Mouse (Mus musculus) embryonic facial prominence, embryonic 14.5 days (tissue): ENCODE measurements around the gene Uts2r. TPM values are rescaled to one million over a fixed set of nuclear protein-coding genes. Genes with fewer than 3 reads are reported as not detected.
A peak's percentile ranks its signal among the peaks of the same experiment; 100 is the strongest.

Source experiments
- ATAC-seq: fragments of 200-750 bp; cut with Nextera tagmentation; 2 replicates; pipeline ENCODE4 v1.8.0; 2017; ENCODE audit warnings: low read depth, moderate number of reproducible peaks, moderate TSS enrichment
- DNase-seq: peaks from one replicate; pipeline ENCODE4 v3.0.0-alpha.2; 2015; ENCODE audit warnings: low spot score
- H3K27ac ChIP-seq: fragments of 300-500 bp; sonication (generic); replicated peaks from 2 replicates; pipeline ENCODE4 v1.5.1; 2014; ENCODE audit warnings: low read depth, mild to moderate bottlenecking, low read length, moderate library complexity
- H3K27me3 ChIP-seq: fragments of 300-500 bp; sonication (generic); replicated peaks from 2 replicates; pipeline ENCODE4 v1.6.1; 2014; ENCODE audit warnings: low read length; ENCODE audit not compliant: control insufficient read depth, insufficient read depth
- H3K36me3 ChIP-seq: fragments of 300-500 bp; sonication (generic); 2 replicates; pipeline ENCODE4 v1.6.1; 2014; ENCODE audit warnings: low read length, mixed read lengths; ENCODE audit not compliant: control insufficient read depth, insufficient read depth
- H3K4me1 ChIP-seq: fragments of 300-500 bp; sonication (generic); 2 replicates; pipeline ENCODE4 v1.6.1; 2014; ENCODE audit warnings: antibody characterized with exemption, low read length; ENCODE audit not compliant: control insufficient read depth, insufficient read depth
- H3K4me2 ChIP-seq: fragments of 300-500 bp; sonication (generic); 2 replicates; pipeline ENCODE4 v1.6.1; 2014; ENCODE audit warnings: low read depth, mild to moderate bottlenecking, low read length, moderate library complexity, mixed read lengths
- H3K4me3 ChIP-seq: fragments of 300-500 bp; sonication (generic); 2 replicates; pipeline ENCODE4 v1.5.1; 2014; ENCODE audit warnings: low read depth, mild to moderate bottlenecking, low read length
- H3K9ac ChIP-seq: fragments of 300-500 bp; sonication (generic); 2 replicates; pipeline ENCODE4 v1.6.1; 2014; ENCODE audit warnings: low read depth, mild to moderate bottlenecking, low read length, moderate library complexity, mixed read lengths
- H3K9me3 ChIP-seq: fragments of 300-500 bp; sonication (generic); 2 replicates; pipeline ENCODE4 v1.6.1; 2016; ENCODE audit warnings: low read length; ENCODE audit not compliant: control insufficient read depth
- whole genome bisulfite sequencing: fragments of 180-500 bp; shearing (Covaris S2); extraction: QIAGEN DNeasy Blood & Tissue Kit; methylation state at CpG from one replicate; pipeline ENCODE4 v1.1.7; 2014; 5-methylcytosine and 5-hydroxymethylcytosine counted together
- polyA plus RNA-seq: library from polyadenylated mRNA; unstranded; fragments of >200 nt; fragmentation: Nextera tagmentation; extraction: Ambion mirVana; gene quantifications from 2 replicates; pipeline ENCODE4 v1.2.1, GENCODE M21; 2014

Uts2r gene
- polyA plus RNA-seq, 1 experiment from 2014 or later, result 1.2 TPM

DNA sequence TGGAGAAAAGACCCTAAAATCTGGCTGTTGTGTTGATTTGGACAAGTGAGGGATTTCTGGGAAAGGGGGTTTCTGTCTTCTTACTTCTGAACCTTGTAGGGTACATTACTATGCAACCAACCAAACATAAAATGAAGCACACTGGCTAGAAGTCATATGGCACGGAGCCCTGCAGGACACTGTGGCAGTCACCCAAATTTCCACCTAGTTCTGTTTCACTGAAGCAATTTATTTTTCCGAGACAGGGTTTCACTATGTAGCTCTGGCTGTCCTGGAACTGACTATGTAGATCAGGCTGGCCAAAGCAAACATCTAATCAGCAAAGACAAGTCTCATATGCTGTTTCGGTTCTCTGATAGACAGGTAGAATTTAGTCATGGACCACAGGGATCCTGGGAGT lies 29.6 kb downstream of the Uts2r start:
- Histone ChIP-seq H3K4me1 (no peaks in the 10 kb centered on the region), H3K27me3 (no peaks in the 10 kb centered on the region), H3K9ac (no peak overlapping the region), H3K4me2 (no peak overlapping the region), H3K36me3 (0 out of 2 replicates have a peak, but pooled peaks cover 5% of the 10 kb centered on the region), H3K4me3 (no peak overlapping the region), H3K9me3 (no peaks in the 10 kb centered on the region), H3K27ac (no peak overlapping the region)
- DNase-seq, result peak; percentile 36
- no peak for ATAC-seq
- 73% methylated on average over 3 of the region's 3 CpGs for WGBS

DNA sequence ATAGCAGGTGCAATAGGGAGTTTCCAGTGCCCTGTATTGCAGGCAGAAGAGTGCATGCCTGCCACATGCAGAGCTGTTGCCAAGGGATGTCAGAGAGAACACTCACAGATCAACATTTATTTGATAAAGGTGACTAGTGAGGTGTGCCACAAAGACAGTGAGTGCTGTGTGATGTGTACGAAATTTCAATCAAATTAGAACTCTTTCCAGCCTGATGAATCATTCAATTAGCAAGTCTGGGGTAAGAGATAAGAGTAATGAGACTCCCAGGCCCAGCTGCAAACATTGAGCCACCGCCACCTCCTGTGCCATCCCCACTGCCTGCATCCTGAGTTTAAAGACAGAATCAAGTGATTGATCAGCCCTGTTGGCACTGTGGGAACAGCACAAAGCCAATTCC lies 32.7 kb downstream of the Uts2r start:
- H3K36me3 ChIP-seq, result 0 out of 2 replicates have a peak, but pooled peaks cover 9% of the 10 kb centered on the region
- H3K4me2 ChIP-seq, result no peak overlapping the region
- ATAC-seq, result no peak
- no peak overlapping the region for H3K4me3 ChIP-seq
- H3K27me3 ChIP-seq, result no peaks in the 10 kb centered on the region
- no peak overlapping the region for H3K27ac ChIP-seq
- H3K9ac ChIP-seq, result no peak overlapping the region
- no peak for DNase-seq
- H3K9me3 ChIP-seq, result no peaks in the 10 kb centered on the region
- 78% methylated on average over 2 of the region's 2 CpGs for WGBS
- no peaks in the 10 kb centered on the region for H3K4me1 ChIP-seq

DNA sequence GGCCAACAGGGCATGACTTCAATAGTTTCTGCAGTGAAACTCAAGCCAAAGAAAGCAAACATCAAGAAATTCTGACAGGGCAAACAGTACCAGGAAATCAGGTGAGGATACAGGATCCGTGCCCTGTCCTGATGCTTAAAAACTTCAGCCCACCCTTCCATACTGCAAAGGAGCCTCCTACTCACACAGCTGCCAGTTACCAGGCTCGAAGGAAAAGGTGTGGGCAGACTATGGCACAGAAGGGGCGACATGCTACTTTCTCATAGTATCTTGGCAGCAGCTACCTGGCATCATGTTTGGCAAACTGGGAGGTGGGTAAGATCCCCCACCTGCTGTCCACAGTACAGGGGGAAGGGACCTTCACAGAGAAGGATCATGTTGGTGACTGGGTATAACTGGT lies 33.3 kb downstream of the Uts2r start:
- Histone ChIP-seq H3K4me3 (no peak overlapping the region), H3K27me3 (no peaks in the 10 kb centered on the region), H3K36me3 (0 out of 2 replicates have a peak, but pooled peaks cover 7% of the 10 kb centered on the region), H3K27ac (no peak overlapping the region), H3K4me2 (no peak overlapping the region), H3K4me1 (no peaks in the 10 kb centered on the region), H3K9me3 (no peaks in the 10 kb centered on the region), H3K9ac (no peak overlapping the region)
- DNase-seq (no peak), ATAC-seq (no peak)
- WGBS, result 71% methylated on average over 3 of the region's 3 CpGs

DNA sequence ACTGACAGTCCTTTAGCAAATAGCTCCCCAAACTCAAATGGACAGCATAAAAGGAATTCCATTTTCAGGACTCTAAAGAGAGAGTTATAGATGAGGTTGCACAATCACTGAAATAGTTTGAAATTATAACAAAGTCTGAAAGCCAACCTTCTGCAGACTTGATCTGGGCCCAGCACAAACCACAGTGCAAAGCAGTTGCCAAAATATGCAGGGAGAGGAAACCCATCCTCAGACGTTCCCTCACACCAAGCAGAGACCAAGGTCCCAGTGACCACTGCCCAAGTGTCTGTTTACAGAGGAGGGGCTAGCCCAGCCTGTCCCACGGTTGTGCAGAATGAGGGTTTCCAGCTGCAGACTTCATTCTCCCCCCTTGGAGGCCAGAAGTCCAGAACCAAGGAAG lies 38.6 kb downstream of the Uts2r start:
- H3K27me3 ChIP-seq, result no peaks in the 10 kb centered on the region
- H3K27ac ChIP-seq, result 0 out of 2 replicates have a peak overlapping the region, but pooled peaks have one; percentile 0
- peak; percentile 32 for DNase-seq
- H3K4me3 ChIP-seq, result no peak overlapping the region
- no peak for ATAC-seq
- 0 out of 2 replicates have a peak, but pooled peaks cover 5% of the 10 kb centered on the region for H3K36me3 ChIP-seq
- no peaks in the 10 kb centered on the region for H3K4me1 ChIP-seq
- WGBS, result 43% methylated on average over 2 of the region's 2 CpGs
- H3K9me3 ChIP-seq, result no peaks in the 10 kb centered on the region
- H3K9ac ChIP-seq, result no peak overlapping the region
- H3K4me2 ChIP-seq, result no peak overlapping the region

DNA sequence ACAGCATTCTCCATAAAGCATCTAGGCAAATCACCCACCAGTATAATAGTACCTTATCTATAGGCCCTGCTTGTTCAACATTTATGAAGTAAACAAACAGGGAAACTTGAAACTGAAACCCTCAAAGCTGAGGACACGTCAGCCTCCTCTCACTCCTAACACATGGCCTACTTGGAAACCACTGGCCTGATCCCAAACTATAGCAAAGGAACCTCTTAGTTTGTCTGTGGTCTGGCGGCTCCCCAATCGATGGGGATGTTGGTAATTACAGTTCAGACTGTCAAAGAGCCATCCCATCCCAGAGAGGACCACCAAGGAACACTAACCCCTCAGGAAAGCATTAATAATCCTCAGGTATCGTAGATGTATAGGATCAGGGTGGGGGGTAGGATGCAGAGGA lies 39.8 kb downstream of the Uts2r start:
- no peak overlapping the region for H3K27ac ChIP-seq

DNA sequence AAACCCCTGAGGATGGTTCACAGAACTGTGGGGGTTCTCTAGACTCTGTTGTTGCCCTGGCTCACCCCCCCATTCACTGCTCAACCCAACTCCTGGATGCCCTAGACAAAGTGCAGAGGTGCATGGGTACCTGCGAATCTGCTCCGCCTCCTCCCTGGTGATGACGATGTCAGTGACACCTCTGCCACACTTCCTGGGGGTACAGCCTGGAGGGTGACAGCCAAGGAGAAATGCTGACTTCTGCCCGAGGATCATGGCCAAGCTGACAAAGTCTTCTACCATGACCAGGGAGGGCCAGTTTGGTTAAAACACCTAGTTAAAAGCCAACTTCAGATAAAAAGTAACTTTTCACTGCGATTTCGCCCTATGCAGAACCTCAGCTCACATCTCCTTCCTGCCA lies 40.7 kb downstream of the Uts2r start:
- WGBS, result 91% methylated on average over 6 of the region's 6 CpGs

More for the DNA sequence above, 39.8 kb downstream of the Uts2r start:
- no peak overlapping the region for H3K9ac ChIP-seq
- ATAC-seq (no peak), DNase-seq (peak; percentile 64)
- H3K4me1 ChIP-seq, result no peaks in the 10 kb centered on the region
- H3K9me3 ChIP-seq, result no peaks in the 10 kb centered on the region
- WGBS, result 70% methylated on average over 4 of the region's 4 CpGs
- no peak overlapping the region for H3K4me3 ChIP-seq
- H3K36me3 ChIP-seq, result 0 out of 2 replicates have a peak, but pooled peaks cover 5% of the 10 kb centered on the region
- H3K4me2 ChIP-seq, result no peak overlapping the region
- H3K27me3 ChIP-seq, result no peaks in the 10 kb centered on the region

DNA sequence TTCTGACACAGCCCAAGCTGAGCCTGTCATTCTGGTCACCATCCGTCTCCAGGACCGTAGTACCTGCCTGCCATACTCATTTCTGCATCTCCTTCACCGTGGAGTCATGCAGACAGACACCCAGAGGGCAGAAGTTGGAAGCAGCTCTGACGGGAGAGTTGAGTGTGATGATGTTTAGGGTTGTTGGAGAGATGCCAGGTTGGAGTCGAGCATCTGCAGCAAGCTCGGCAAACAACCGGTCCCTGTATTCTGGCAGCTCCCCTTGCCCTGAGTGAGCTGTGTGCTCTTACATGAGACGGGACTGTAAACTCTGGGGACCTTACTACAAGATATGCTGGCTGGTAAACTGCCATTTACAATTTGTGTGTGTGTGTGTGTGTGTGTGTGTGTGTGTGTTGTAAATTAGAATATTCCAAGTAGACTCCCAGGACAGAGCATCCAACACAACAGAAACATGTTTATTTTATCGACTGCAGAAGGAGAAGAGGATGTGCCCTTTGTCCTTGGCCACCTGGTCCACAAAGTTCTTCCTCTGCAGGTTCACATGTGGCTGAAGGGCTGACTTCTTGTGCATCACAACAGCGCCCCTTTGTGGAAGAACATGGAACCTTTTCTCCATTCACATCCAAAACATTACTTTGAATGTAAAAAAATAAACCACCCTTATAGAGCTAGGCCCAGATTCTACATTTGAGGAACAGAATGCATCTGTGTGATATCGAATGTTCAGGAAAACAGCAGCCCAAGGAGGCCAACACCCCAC lies 41.5 kb downstream of the Uts2r start:
- H3K27ac ChIP-seq, result no peak overlapping the region
- no peaks in the 10 kb centered on the region for H3K27me3 ChIP-seq
- 51% methylated on average over 11 of the region's 11 CpGs for WGBS
- no peaks in the 10 kb centered on the region for H3K36me3 ChIP-seq
- no peak overlapping the region for H3K4me2 ChIP-seq
- H3K9me3 ChIP-seq, result no peaks in the 10 kb centered on the region
- H3K4me3 ChIP-seq, result no peak overlapping the region
- no peak overlapping the region for H3K9ac ChIP-seq
- DNase-seq (peak; percentile 56), ATAC-seq (no peak)
- peaks cover 4% of the 10 kb centered on the region; the same call in 1 of the 2 replicates for H3K4me1 ChIP-seq

More for the DNA sequence above, 40.7 kb downstream of the Uts2r start:
- H3K4me2 ChIP-seq, result no peak overlapping the region
- H3K4me1 ChIP-seq, result peaks cover 4% of the 10 kb centered on the region; the same call in 1 of the 2 replicates
- H3K27me3 ChIP-seq, result no peaks in the 10 kb centered on the region
- ATAC-seq (no peak), DNase-seq (no peak)
- H3K4me3 ChIP-seq, result no peak overlapping the region
- H3K9me3 ChIP-seq, result no peaks in the 10 kb centered on the region
- no peak overlapping the region for H3K9ac ChIP-seq
- H3K27ac ChIP-seq, result no peak overlapping the region
- H3K36me3 ChIP-seq, result 0 out of 2 replicates have a peak, but pooled peaks cover 4% of the 10 kb centered on the region

DNA sequence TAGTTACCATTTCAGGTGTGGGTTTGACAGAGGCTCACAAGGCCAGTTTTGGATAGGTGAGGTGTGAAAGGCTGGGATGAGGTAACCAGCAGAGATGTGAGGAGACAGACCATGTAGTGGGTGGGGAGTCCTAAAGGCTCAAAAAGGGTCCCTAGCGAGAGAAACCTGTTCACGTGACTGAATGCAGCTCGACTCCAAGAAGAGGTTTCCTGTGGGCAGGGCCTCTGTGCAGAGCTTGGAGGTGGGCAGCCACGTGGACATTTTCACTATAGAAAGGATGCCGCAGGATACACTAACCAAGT lies 43.7 kb downstream of the Uts2r start:
- DNase-seq (no peak), ATAC-seq (no peak)
- Histone ChIP-seq H3K36me3 (peaks cover 13% of the 10 kb centered on the region; the same call in 1 of the 2 replicates), H3K4me2 (peak overlapping the region; percentile 69), H3K4me1 (peaks cover 4% of the 10 kb centered on the region; the same call in 1 of the 2 replicates), H3K9me3 (no peaks in the 10 kb centered on the region), H3K27me3 (no peaks in the 10 kb centered on the region), H3K4me3 (peak overlapping the region; percentile 72), H3K9ac (peak overlapping the region; percentile 77; the same call in 1 of the 2 replicates), H3K27ac (peak overlapping the region; percentile 81; the same call in 1 of the 2 replicates)
- WGBS, result 0% methylated on average over 5 of the region's 5 CpGs
